Comparison of ENCODE assay signal across 24 mouse cellular contexts in the genomic region with DNA sequence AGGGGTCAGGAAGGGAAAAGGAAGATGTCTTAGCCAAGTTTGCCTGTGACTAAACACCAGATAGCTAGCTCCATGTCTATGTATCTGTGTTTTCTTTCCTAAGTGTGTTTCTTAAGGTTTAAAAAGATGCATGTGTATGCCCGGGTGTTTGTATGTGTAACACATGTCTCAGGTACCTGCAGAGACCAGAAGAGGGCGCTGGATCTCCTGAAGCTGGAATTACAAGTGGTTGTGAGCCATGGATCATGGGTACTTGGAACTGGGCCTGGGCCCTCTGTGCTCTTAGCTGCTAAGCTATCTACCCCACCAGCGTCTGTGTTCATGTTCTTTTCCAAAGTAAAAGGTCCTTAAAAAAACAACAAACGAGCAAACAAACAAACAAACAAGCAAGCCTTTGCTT. TPM values are rescaled to one million over a fixed set of nuclear protein-coding genes. Genes with fewer than 3 reads are reported as not detected.
DNase-seq lines count a peak whose midpoint lies in the region; ATAC-seq and TF ChIP-seq lines count a peak whose summit lies in the region.
"Had no signal": no experiment of that assay in that cellular context is flagged by ENCODE, and none has a peak within 500 bp of the region (broad histone marks: within the 10 kb centered on the region; RNA-seq: fewer than 3 reads in every experiment).

No protein-coding gene starts in this region.

- WGBS in intestine, postnatal 0 days, result 96% methylated on average over 4 of the region's 4 CpGs
- 90% methylated on average over 4 of the region's 4 CpGs for WGBS in intestine, embryonic 15.5 days
- 88% methylated on average over 4 of the region's 4 CpGs for WGBS in liver, adult 2 months
- WGBS in liver, embryonic 12.5 days (ENCODE audit: insufficient replicate concordance), result 62% methylated on average over 4 of the region's 4 CpGs
- WGBS in midbrain, embryonic 16.5 days, result 86% methylated on average over 4 of the region's 4 CpGs

- peak; percentile 37 to 53 for DNase-seq in cerebellum, postnatal 14 days
- DNase-seq in cerebellum, adult 18-20 months, result no peak
- DNase-seq in liver, adult 2 months (ENCODE audit: extremely low read depth, low read depth, low spot score), result peak; percentile 52
- no peak for DNase-seq in MEL (ENCODE audit: low read depth, low spot score)
- DNase-seq: adrenal gland, adult 2 months; cerebellum, adult 11-12 months; gastrocnemius, postnatal 36 days; kidney, adult 18-20 months; layer of hippocampus, adult 9-11 months; liver, embryonic 13.5 days; thymus, adult 2 months; thymus, postnatal 4 days had no signal

- H3K36me3 ChIP-seq in intestine, postnatal 0 days (ENCODE audit: control insufficient read depth, insufficient read depth), result no peaks in the 10 kb centered on the region
- H3K36me3 ChIP-seq in intestine, embryonic 15.5 days, result no peaks in the 10 kb centered on the region
- no peaks in the 10 kb centered on the region; the same call in 1 of the 2 replicates for H3K36me3 ChIP-seq in liver, adult 2 months (ENCODE audit: control insufficient read depth, insufficient read depth, low read length)
- H3K36me3 ChIP-seq in liver, embryonic 12.5 days, result no peaks in the 10 kb centered on the region
- H3K36me3 ChIP-seq in MEL (ENCODE audit: control insufficient read depth in 1 of 2, insufficient read depth in 2 of 2, low read length in 2 of 2), result no peaks in the 10 kb centered on the region
- H3K36me3 ChIP-seq in midbrain, embryonic 16.5 days (ENCODE audit: control insufficient read depth, insufficient read depth, low read length), result no peaks in the 10 kb centered on the region
- H3K36me3 ChIP-seq: hindbrain, embryonic 10.5 days; limb, embryonic 10.5 days; liver, embryonic 13.5 days; neural tube, embryonic 15.5 days had no signal

- H3K4me3 ChIP-seq in intestine, postnatal 0 days (ENCODE audit: low read depth, low read length), result no peak overlapping the region
- H3K4me3 ChIP-seq in intestine, embryonic 15.5 days (replicated peaks), result no peak overlapping the region
- no peak overlapping the region for H3K4me3 ChIP-seq in liver, adult 2 months (ENCODE audit: insufficient read depth, low read depth, low read length)
- H3K4me3 ChIP-seq in liver, embryonic 12.5 days, result no peak overlapping the region
- H3K4me3 ChIP-seq in MEL (ENCODE audit: control insufficient read depth in 1 of 2, insufficient read depth in 1 of 2, low read depth in 2 of 2, low read length in 2 of 2), result no peak overlapping the region
- no peak overlapping the region for H3K4me3 ChIP-seq in midbrain, embryonic 16.5 days (ENCODE audit: low read depth, low read length)
- H3K4me3 ChIP-seq: hindbrain, embryonic 10.5 days; limb, embryonic 10.5 days; liver, embryonic 13.5 days; neural tube, embryonic 15.5 days had no signal

- no peak overlapping the region for H3K4me2 ChIP-seq in intestine, postnatal 0 days (replicated peaks; ENCODE audit: low read depth)
- no peak overlapping the region for H3K4me2 ChIP-seq in intestine, embryonic 15.5 days (replicated peaks)
- H3K4me2 ChIP-seq in liver, embryonic 12.5 days, result no peak overlapping the region
- H3K4me2 ChIP-seq in midbrain, embryonic 16.5 days (ENCODE audit: low read length), result no peak overlapping the region
- H3K4me2 ChIP-seq: liver, embryonic 13.5 days; midbrain, embryonic 11.5 days; neural tube, embryonic 15.5 days had no signal

- peaks cover 40% of the 10 kb centered on the region for H3K79me2 ChIP-seq in liver, adult 2 months (ENCODE audit: control insufficient read depth, insufficient read depth, low read length)
- no peaks in the 10 kb centered on the region for H3K79me2 ChIP-seq in MEL (ENCODE audit: control insufficient read depth, insufficient read depth, low read length, poor library complexity)

- no peak for TF ChIP-seq POLR2A in liver, adult 2 months (IDR thresholded peaks at IDR 0.05; ENCODE audit: extremely low read depth, insufficient read depth, low read length)
- TF ChIP-seq POLR2A in MEL (IDR thresholded peaks at IDR 0.05; ENCODE audit: control insufficient read depth in 1 of 2, insufficient read depth in 1 of 2, low read depth in 1 of 2, low read length in 2 of 2, poor library complexity in 1 of 2), result no peak

- peak; percentile 2; the same call in 1 of the 2 replicates for TF ChIP-seq RAD21 in MEL (IDR thresholded peaks at IDR 0.05; ENCODE audit: low read depth, low read length)

- H3K9me3 ChIP-seq in intestine, postnatal 0 days (ENCODE audit: control insufficient read depth), result no peaks in the 10 kb centered on the region
- no peaks in the 10 kb centered on the region for H3K9me3 ChIP-seq in intestine, embryonic 15.5 days
- H3K9me3 ChIP-seq in liver, embryonic 12.5 days (replicated peaks), result no peaks in the 10 kb centered on the region
- no peaks in the 10 kb centered on the region for H3K9me3 ChIP-seq in MEL (replicated peaks; ENCODE audit: insufficient read depth, low read length)
- no peaks in the 10 kb centered on the region for H3K9me3 ChIP-seq in midbrain, embryonic 16.5 days (replicated peaks; ENCODE audit: control insufficient read depth, low read length, poor library complexity, severe bottlenecking)
- H3K9me3 ChIP-seq: hindbrain, embryonic 10.5 days; limb, embryonic 10.5 days; liver, embryonic 13.5 days; neural tube, embryonic 15.5 days had no signal

- TF ChIP-seq CTCF in intestine, postnatal 0 days (IDR thresholded peaks at IDR 0.05; ENCODE audit: low read depth), result peak; percentile 30
- peak; percentile 31 for TF ChIP-seq CTCF in liver, adult 2 months (IDR thresholded peaks at IDR 0.05; ENCODE audit: low read depth, low read length)
- TF ChIP-seq CTCF in MEL (IDR thresholded peaks at IDR 0.05 in 2 of 3, conservative IDR thresholded peaks at IDR 0.05 in 1 of 3; ENCODE audit: control insufficient read depth in 1 of 3, insufficient read depth in 1 of 3, low read depth in 2 of 3, low read length in 3 of 3, poor library complexity in 1 of 3, severe bottlenecking in 1 of 3), result peak in 2 of 3 experiments; percentile 11 to 21; a peak in 2 of 6 replicates

- TF ChIP-seq EP300 in MEL (IDR thresholded peaks at IDR 0.05; ENCODE audit: low read depth in 1 of 2, low read length in 2 of 2), result no peak

- H3K27me3 ChIP-seq in intestine, postnatal 0 days (replicated peaks; ENCODE audit: control insufficient read depth, insufficient read depth, low read length), result no peaks in the 10 kb centered on the region
- no peaks in the 10 kb centered on the region for H3K27me3 ChIP-seq in intestine, embryonic 15.5 days (replicated peaks)
- H3K27me3 ChIP-seq in liver, adult 2 months (ENCODE audit: control insufficient read depth, insufficient read depth, low read length), result no peaks in the 10 kb centered on the region
- H3K27me3 ChIP-seq in liver, embryonic 12.5 days (replicated peaks), result no peaks in the 10 kb centered on the region; the same call in 1 of the 2 replicates
- H3K27me3 ChIP-seq in MEL (ENCODE audit: control insufficient read depth in 1 of 2, insufficient read depth in 2 of 2, low read length in 2 of 2), result peaks cover 0 to 3% of the 10 kb centered on the region in 2 experiments; a peak in 1 of 4 replicates
- no peaks in the 10 kb centered on the region for H3K27me3 ChIP-seq in midbrain, embryonic 16.5 days (ENCODE audit: control insufficient read depth, insufficient read depth, low read depth, low read length)
- H3K27me3 ChIP-seq: liver, embryonic 13.5 days; neural tube, embryonic 15.5 days; Patski had no signal

- ATAC-seq in intestine, postnatal 0 days, result no peak
- ATAC-seq in intestine, embryonic 15.5 days, result no peak
- ATAC-seq in liver, embryonic 12.5 days, result no peak
- ATAC-seq in midbrain, embryonic 16.5 days, result no peak
- ATAC-seq: CD4-positive, CD25-positive, alpha-beta regulatory T cell, adult 4 months; forebrain, embryonic 16.5 days; Patski had no signal

- H3K9ac ChIP-seq in intestine, postnatal 0 days (ENCODE audit: low read depth, low read length), result no peak overlapping the region
- H3K9ac ChIP-seq in intestine, embryonic 15.5 days, result no peak overlapping the region
- no peak overlapping the region for H3K9ac ChIP-seq in liver, adult 2 months (ENCODE audit: low read depth, low read length)
- H3K9ac ChIP-seq in liver, embryonic 12.5 days, result no peak overlapping the region
- H3K9ac ChIP-seq in MEL (ENCODE audit: control insufficient read depth, low read depth, low read length, poor library complexity, severe bottlenecking), result no peak overlapping the region
- no peak overlapping the region for H3K9ac ChIP-seq in midbrain, embryonic 16.5 days (ENCODE audit: low read depth, low read length)
- H3K9ac ChIP-seq: liver, embryonic 13.5 days; neural tube, embryonic 15.5 days had no signal

- peaks cover 8% of the 10 kb centered on the region for H3K4me1 ChIP-seq in intestine, postnatal 0 days (replicated peaks; ENCODE audit: control insufficient read depth, insufficient read depth, low read length)
- peaks cover 11% of the 10 kb centered on the region for H3K4me1 ChIP-seq in intestine, embryonic 15.5 days (replicated peaks)
- H3K4me1 ChIP-seq in liver, adult 2 months (ENCODE audit: control insufficient read depth, insufficient read depth, low read length), result peaks cover 74% of the 10 kb centered on the region
- peaks cover 4% of the 10 kb centered on the region; the same call in 1 of the 2 replicates for H3K4me1 ChIP-seq in liver, embryonic 12.5 days
- no peaks in the 10 kb centered on the region for H3K4me1 ChIP-seq in MEL (ENCODE audit: control insufficient read depth in 1 of 2, insufficient read depth in 2 of 2, low read length in 2 of 2)
- H3K4me1 ChIP-seq in midbrain, embryonic 16.5 days (ENCODE audit: control insufficient read depth, insufficient read depth, low read length), result no peaks in the 10 kb centered on the region
- H3K4me1 ChIP-seq: neural tube, embryonic 15.5 days had no signal

- H3K27ac ChIP-seq in intestine, postnatal 0 days (ENCODE audit: low read depth, low read length), result no peak overlapping the region
- H3K27ac ChIP-seq in intestine, embryonic 15.5 days, result no peak overlapping the region
- H3K27ac ChIP-seq in liver, adult 2 months (replicated peaks; ENCODE audit: insufficient read depth, low read depth, low read length), result peak overlapping the region; percentile 82
- no peak overlapping the region for H3K27ac ChIP-seq in liver, embryonic 12.5 days
- H3K27ac ChIP-seq in MEL (ENCODE audit: control insufficient read depth, low read depth, low read length), result no peak overlapping the region
- H3K27ac ChIP-seq in midbrain, embryonic 16.5 days (ENCODE audit: low read length), result no peak overlapping the region
- H3K27ac ChIP-seq: hindbrain, embryonic 10.5 days; liver, embryonic 13.5 days; neural tube, embryonic 15.5 days had no signal

RNA-seq across cellular contexts. Expression of gene Epas1, which starts 12.9 kb away (rescaled TPM):
- 7.4 and 8.7 TPM in 2 replicates for polyA plus RNA-seq in intestine, postnatal 0 days (2015; fragmentation: Nextera tagmentation; extraction: Ambion mirVana)
- polyA plus RNA-seq in intestine, embryonic 15.5 days (2015; fragmentation: Nextera tagmentation; extraction: Ambion mirVana), result 3.8 and 4.0 TPM in 2 replicates
- 41.3 and 59.0 TPM in 2 replicates for total RNA-seq in liver, adult 2 months (2014; rRNA removed)
- polyA plus RNA-seq in liver, adult 2 months (2012; rRNA removed), result 34.8 and 39.4 TPM in 2 replicates
- 1.3 and 1.9 TPM in 2 replicates for polyA plus RNA-seq in liver, embryonic 12.5 days (2016; fragmentation: Nextera tagmentation; extraction: Ambion mirVana)
- total RNA-seq in MEL (2012; rRNA removed), result not detected in 2 replicates
- not detected for polyA plus RNA-seq in MEL (2012; ENCODE audit: insufficient read depth in 1 of 2, insufficient read length in 2 of 2, low read depth in 1 of 2, low replicate concordance in 2 of 2, missing spikeins in 1 of 2)
- 4.8 and 5.4 TPM in 2 replicates for polyA plus RNA-seq in midbrain, embryonic 16.5 days (2015; fragmentation: Nextera tagmentation; extraction: Ambion mirVana)
- total RNA-seq: megakaryocyte progenitor cell, adult 5-6 weeks had no signal

Comparison
In these comparisons a context has a peak if more than half of its experiments do, and no peak if none do; other contexts are left out.
1. DNase-seq: peak in cerebellum, postnatal 14 days (2 of 2) and liver, adult 2 months (single experiment); none in cerebellum, adult 18-20 months (0 of 2) and MEL (single experiment).
2. Peak in every context shown above with its lines, with median percentiles within 50 percentile points of each other: CTCF ChIP-seq.